Mouse (Mus musculus) forebrain, embryonic 13.5 days (tissue): ENCODE results near the gene Tubb2b. TPM values are rescaled to one million over a fixed set of nuclear protein-coding genes. Genes with fewer than 3 reads are reported as not detected.

ENCODE experiments used
- ATAC-seq: fragments of 200-750 bp; cut with Nextera tagmentation; 2 replicates; pipeline ENCODE4 v1.8.0; 2017
- H3K27ac ChIP-seq: fragments of 300-500 bp; sonication (generic); 2 replicates; pipeline ENCODE4 v1.5.1; 2015; ENCODE audit warnings: inconsistent platforms, mild to moderate bottlenecking, moderate library complexity
- H3K27me3 ChIP-seq: fragments of 300-500 bp; sonication (generic); 2 replicates; pipeline ENCODE4 v1.6.1; 2015; ENCODE audit warnings: mild to moderate bottlenecking, inconsistent platforms
- H3K36me3 ChIP-seq: fragments of 300-500 bp; sonication (generic); 2 replicates; pipeline ENCODE4 v1.6.1; 2015; ENCODE audit warnings: mild to moderate bottlenecking, inconsistent platforms; ENCODE audit not compliant: poor library complexity, severe bottlenecking
- H3K4me1 ChIP-seq: fragments of 300-500 bp; sonication (generic); 2 replicates; pipeline ENCODE4 v1.6.1; 2015; ENCODE audit warnings: inconsistent platforms
- H3K4me2 ChIP-seq: fragments of 300-500 bp; sonication (generic); 2 replicates; pipeline ENCODE4 v1.6.1; 2015; ENCODE audit warnings: inconsistent platforms, mild to moderate bottlenecking, moderate library complexity
- H3K4me3 ChIP-seq: fragments of 300-500 bp; sonication (generic); 2 replicates; pipeline ENCODE4 v1.5.1; 2015; ENCODE audit warnings: mild to moderate bottlenecking, inconsistent platforms
- H3K9ac ChIP-seq: fragments of 300-500 bp; sonication (generic); 2 replicates; pipeline ENCODE4 v1.6.1; 2015; ENCODE audit warnings: mild to moderate bottlenecking, inconsistent platforms
- H3K9me3 ChIP-seq: fragments of 300-500 bp; sonication (generic); replicated peaks from 2 replicates; pipeline ENCODE4 v1.6.1; 2016; ENCODE audit warnings: inconsistent platforms
- WGBS: fragments of 180-500 bp; shearing (Covaris S2); methylation state at CpG from one replicate; pipeline ENCODE4 v1.1.7; 2015; 5-methylcytosine and 5-hydroxymethylcytosine counted together
- polyA plus RNA-seq: library from polyadenylated mRNA; unstranded; fragments of >200 nt; fragmentation: Nextera tagmentation; extraction: Ambion mirVana; gene quantifications from 2 replicates; pipeline ENCODE4 v1.2.1, GENCODE M21; 2015

Gene Tubb2b
- polyA plus RNA-seq, 1 experiment from 2014 or later: 559 TPM

- H3K27me3 ChIP-seq: no peaks in the 10 kb centered on the region
- H3K4me3 ChIP-seq: no peak overlapping the region
- no peak overlapping the region for H3K27ac ChIP-seq
- H3K9ac ChIP-seq: no peak overlapping the region
- WGBS: 92% methylated on average over 3 of the region's 3 CpGs
- H3K36me3 ChIP-seq: peaks cover 11% of the 10 kb centered on the region
- no peak for ATAC-seq
- no peak overlapping the region for H3K4me2 ChIP-seq
- H3K4me1 ChIP-seq: peaks cover 32% of the 10 kb centered on the region
- H3K9me3 ChIP-seq: no peaks in the 10 kb centered on the region
Measured at GRCm38 (mm10) chr13:34079801-34080200, 50.5 kb downstream of the Tubb2b start.

DNA sequence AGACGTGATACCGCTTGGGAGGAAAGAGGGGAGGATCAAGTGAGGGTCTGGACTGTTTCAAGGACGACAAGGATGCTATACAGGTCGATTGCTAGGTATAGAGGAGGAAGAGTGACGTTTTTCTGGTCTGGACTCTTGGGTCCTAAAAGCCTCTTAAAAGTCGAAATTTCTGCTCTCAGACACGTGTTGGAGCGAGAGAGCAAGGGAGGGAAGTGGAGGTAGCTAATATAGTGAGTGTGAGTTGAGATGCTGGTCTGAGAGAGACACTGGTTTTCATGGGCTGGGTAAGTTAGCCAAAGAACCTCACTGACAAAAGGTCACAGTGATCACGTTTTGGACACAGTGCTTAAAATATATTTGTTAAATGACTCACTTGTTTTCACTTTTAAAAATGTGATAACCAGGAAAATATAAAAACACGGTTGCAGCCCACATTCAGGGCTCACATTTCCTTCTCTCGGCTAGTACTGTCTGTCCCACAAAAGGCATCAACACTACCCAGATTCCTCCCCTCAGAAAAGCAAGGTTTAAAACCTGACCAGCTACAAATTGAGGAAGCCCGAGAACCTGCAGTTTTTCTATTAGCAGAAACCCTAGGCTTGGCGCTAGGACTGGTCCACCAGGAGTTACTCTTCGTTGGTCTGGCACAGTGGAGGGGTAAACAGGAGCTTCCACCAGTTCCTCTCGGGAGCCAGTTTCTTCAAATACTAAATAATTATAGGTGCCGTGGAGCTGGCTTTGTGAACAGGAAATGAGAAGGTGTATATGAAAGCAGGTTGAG lies 51.6 kb downstream of the Tubb2b start:
- Histone ChIP-seq H3K4me3 (peak overlapping the region; percentile 78), H3K27ac (no peak overlapping the region; the same call in 1 of the 2 replicates), H3K27me3 (no peaks in the 10 kb centered on the region), H3K4me1 (peaks cover 32% of the 10 kb centered on the region), H3K9me3 (no peaks in the 10 kb centered on the region), H3K4me2 (peak overlapping the region; percentile 82), H3K36me3 (peaks cover 17% of the 10 kb centered on the region), H3K9ac (peak overlapping the region; percentile 92)
- 45% methylated on average over 16 of the region's 16 CpGs for WGBS
- no peak for ATAC-seq

GRCm38 (mm10) chr13:34077492-34078271 lies 52.6 kb downstream of the Tubb2b start, which contains the start of gene Tubb2a:
Tubb2a (minus strand) TSS chr13:34078007.
- Histone ChIP-seq H3K27me3 (no peaks in the 10 kb centered on the region), H3K4me2 (peak within 1 kb of the TSS; percentile 82), H3K27ac (peak within 1 kb of the TSS; percentile 84), H3K9ac (peak within 1 kb of the TSS; percentile 92), H3K4me1 (peaks cover 34% of the 10 kb centered on the region), H3K9me3 (no peaks in the 10 kb centered on the region), H3K36me3 (peaks cover 21% of the 10 kb centered on the region), H3K4me3 (peak within 1 kb of the TSS; percentile 78)
- ATAC-seq: peak; percentile 91
- under 1% methylated on average over 45 of the region's 45 CpGs for WGBS

Other genes with a start within 250 kb of the Tubb2b start
- gene Serpinb6c, start 224.8 kb downstream of the Tubb2b start, polyA plus RNA-seq: 0.18 TPM in 1 of 2 replicates, not detected in the other
- gene Nqo2, start 165.8 kb downstream of the Tubb2b start, polyA plus RNA-seq: 8.3 and 9.7 TPM in 2 replicates
- 5.8 and 6.7 TPM in 2 replicates for gene Ripk1, start 128.1 kb downstream of the Tubb2b start, polyA plus RNA-seq
- gene Serpinb6a, start 127.7 kb downstream of the Tubb2b start, polyA plus RNA-seq: 27.9 and 29.1 TPM in 2 replicates
- gene Bphl, start 92.9 kb downstream of the Tubb2b start, polyA plus RNA-seq: 36.5 and 37.6 TPM in 2 replicates
- gene Tubb2a, start 52.5 kb downstream of the Tubb2b start, polyA plus RNA-seq: 761 and 874 TPM in 2 replicates
- gene Psmg4, start 32.5 kb upstream of the Tubb2b start, polyA plus RNA-seq: 121 and 128 TPM in 2 replicates
- gene Slc22a23, start 214.7 kb upstream of the Tubb2b start, polyA plus RNA-seq: 10.2 and 11.7 TPM in 2 replicates